In the genomic region with DNA sequence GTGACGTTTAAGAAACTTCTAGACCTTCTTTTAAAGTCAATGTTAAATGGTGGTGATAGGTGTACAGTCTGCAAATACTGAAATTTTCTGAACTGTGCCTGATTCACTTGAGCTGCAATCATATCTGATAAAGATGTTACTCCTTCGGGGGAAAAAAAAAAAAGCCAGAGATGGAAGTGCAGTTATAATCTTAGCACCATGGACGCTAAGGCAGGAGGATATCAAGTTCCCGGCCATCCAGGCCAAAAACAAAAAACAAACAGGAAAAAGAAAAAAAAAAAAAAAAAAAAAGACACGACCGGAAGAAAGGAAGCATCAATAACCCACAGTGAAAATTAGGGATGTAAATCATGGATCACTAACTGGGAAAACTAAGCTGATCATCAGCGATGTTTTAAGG, we compare ENCODE assay signal across 8 mouse cellular contexts. TPM values are rescaled to one million over a fixed set of nuclear protein-coding genes. Genes with fewer than 3 reads are reported as not detected.
A peak's percentile ranks its signal among the peaks of the same experiment; 100 is the strongest.
DNase-seq lines count a peak whose midpoint lies in the region; ATAC-seq and TF ChIP-seq lines count a peak whose summit lies in the region.

No protein-coding gene starts in this region.

- peaks cover 26% of the 10 kb centered on the region for H3K4me1 ChIP-seq in heart, embryonic 15.5 days (replicated peaks)
- peaks cover 21% of the 10 kb centered on the region for H3K4me1 ChIP-seq in G1E (ENCODE audit: insufficient read depth, low read depth, low read length)
- H3K4me1 ChIP-seq in hindbrain, embryonic 10.5 days (replicated peaks): peaks cover 28% of the 10 kb centered on the region

- DNase-seq in heart, adult 9 months (ENCODE audit: low spot score in 2 of 2): no peak
- DNase-seq in G1E (ENCODE audit: low spot score): no peak
- DNase-seq in hindbrain, embryonic 10.5 days (ENCODE audit: low spot score): no peak
- DNase-seq in ovary, postnatal 14 days (ENCODE audit: low spot score): no peak
- DNase-seq in layer of hippocampus, postnatal 25 days (ENCODE audit: extremely low spot score in 1 of 2, low spot score in 1 of 2): no peak
- DNase-seq in cerebellum, postnatal 10 days: no peak

- ATAC-seq in heart, embryonic 15.5 days (replicated peaks; ENCODE audit: insufficient number of reproducible peaks, insufficient read depth, low FRiP score, low read depth): no peak
- no peak for ATAC-seq in G1E (ENCODE audit: extremely low read depth, insufficient number of reproducible peaks, low FRiP score, poor library complexity, severe bottlenecking)

- H3K9ac ChIP-seq in heart, embryonic 15.5 days: peak overlapping the region; percentile 92

- H3K4me3 ChIP-seq in heart, embryonic 15.5 days: peak overlapping the region; percentile 96
- peak overlapping the region; percentile 93 for H3K4me3 ChIP-seq in G1E (ENCODE audit: low read depth, low read length)
- H3K4me3 ChIP-seq in hindbrain, embryonic 10.5 days: peak overlapping the region; percentile 97
- H3K4me3 ChIP-seq in macrophage (ENCODE audit: inconsistent target): peak overlapping the region; percentile 77

- no peaks in the 10 kb centered on the region for H3K36me3 ChIP-seq in heart, embryonic 15.5 days
- H3K36me3 ChIP-seq in G1E (replicated peaks): peaks cover 33% of the 10 kb centered on the region
- H3K36me3 ChIP-seq in hindbrain, embryonic 10.5 days: peaks cover 18% of the 10 kb centered on the region
- H3K36me3 ChIP-seq in macrophage (ENCODE audit: inconsistent target): no peaks in the 10 kb centered on the region

- H3K9me3 ChIP-seq in heart, embryonic 15.5 days (replicated peaks): no peaks in the 10 kb centered on the region
- no peaks in the 10 kb centered on the region for H3K9me3 ChIP-seq in G1E (replicated peaks)
- no peaks in the 10 kb centered on the region for H3K9me3 ChIP-seq in hindbrain, embryonic 10.5 days

- H3K27me3 ChIP-seq in heart, embryonic 15.5 days: no peaks in the 10 kb centered on the region
- no peaks in the 10 kb centered on the region for H3K27me3 ChIP-seq in G1E (ENCODE audit: insufficient read depth, low read length)
- no peaks in the 10 kb centered on the region for H3K27me3 ChIP-seq in hindbrain, embryonic 10.5 days (ENCODE audit: insufficient read depth, poor library complexity, severe bottlenecking)

- peak overlapping the region; percentile 90 for H3K4me2 ChIP-seq in heart, embryonic 15.5 days

- WGBS in heart, embryonic 15.5 days: 9% methylated on average over 7 of the region's 7 CpGs
- WGBS in hindbrain, embryonic 10.5 days: 29% methylated on average over 7 of the region's 7 CpGs
- 3% methylated on average over 7 of the region's 7 CpGs for WGBS in macrophage (ENCODE audit: missing documents)

- H3K79me2 ChIP-seq in macrophage (ENCODE audit: inconsistent target): peaks cover 70% of the 10 kb centered on the region

- H3K27ac ChIP-seq in heart, embryonic 15.5 days: peak overlapping the region; percentile 94
- H3K27ac ChIP-seq in hindbrain, embryonic 10.5 days: no peak overlapping the region
- H3K27ac ChIP-seq in macrophage: peak overlapping the region; percentile 81

- no peak for TF ChIP-seq CTCF in G1E (IDR thresholded peaks at IDR 0.05; ENCODE audit: low read depth, low read length)

RNA-seq across cellular contexts. Expression of a gene that starts 1.3 kb away (rescaled TPM):
- 2.5 and 2.7 TPM in 2 replicates for polyA plus RNA-seq in heart, embryonic 15.5 days (2015; fragmentation: Nextera tagmentation; extraction: Ambion mirVana)
- total RNA-seq in G1E (2014; fragmentation: Nextera tagmentation) (41.2 and 46.8 TPM in 2 replicates), G1E (2017) (16.3 and 20.4 TPM in 2 replicates)
- polyA plus RNA-seq in G1E (2012) (7.0 and 8.0 TPM in 2 replicates), macrophage (2018) (8.9 to 11.8 TPM (median 10.9 TPM) in 3 replicates)
- polyA plus RNA-seq in hindbrain, embryonic 10.5 days (2016; fragmentation: Nextera tagmentation; extraction: Ambion mirVana): 3.0 and 3.7 TPM in 2 replicates
- 100 to 1,000 TPM in 25 of 26 experiments, 10 to 100 TPM in 1; 95.7 to 156 (median 125) TPM for total RNA-seq in macrophage (2018; cell fraction: chromatin; rRNA removed)
- total RNA-seq in macrophage (2018; cell fraction: cytosol; rRNA removed): 10 to 100 TPM; 11.4 to 20.2 (median 14.9) TPM
- total RNA-seq in macrophage (2018; cell fraction: nucleus; rRNA removed): 10 to 100 TPM; 37.6 to 81.5 (median 51.2) TPM
- total RNA-seq in layer of hippocampus, postnatal 25 days (2021): 10 to 100 TPM; 16.0 to 19.1 TPM
